Mouse (Mus musculus) embryonic facial prominence, embryonic 13.5 days (tissue): ENCODE data around the gene Mindy4. TPM values are rescaled to one million over a fixed set of nuclear protein-coding genes. Genes with fewer than 3 reads are reported as not detected.

Experiments used
- ATAC-seq: fragments of 200-750 bp; cut with Nextera tagmentation; 2 replicates; pipeline ENCODE4 v1.8.0; 2017; ENCODE audit warnings: low read depth; ENCODE audit not compliant: insufficient number of reproducible peaks, insufficient read depth, low FRiP score, low TSS enrichment
- H3K27ac ChIP-seq: fragments of 300-500 bp; sonication (generic); 2 replicates; pipeline ENCODE4 v1.5.1; 2015; ENCODE audit warnings: moderate library complexity, mild to moderate bottlenecking, inconsistent platforms
- H3K27me3 ChIP-seq: fragments of 300-500 bp; sonication (generic); 2 replicates; pipeline ENCODE4 v1.6.1; 2015; ENCODE audit warnings: mild to moderate bottlenecking, inconsistent platforms
- H3K36me3 ChIP-seq: fragments of 300-500 bp; sonication (generic); 2 replicates; pipeline ENCODE4 v1.6.1; 2015; ENCODE audit warnings: mild to moderate bottlenecking, inconsistent platforms
- H3K4me1 ChIP-seq: fragments of 300-500 bp; sonication (generic); 2 replicates; pipeline ENCODE4 v1.6.1; 2015; ENCODE audit warnings: inconsistent platforms
- H3K4me2 ChIP-seq: fragments of 300-500 bp; sonication (generic); 2 replicates; pipeline ENCODE4 v1.6.1; 2015; ENCODE audit warnings: moderate library complexity, mild to moderate bottlenecking, inconsistent platforms
- H3K4me3 ChIP-seq: fragments of 300-500 bp; sonication (generic); 2 replicates; pipeline ENCODE4 v1.5.1; 2015; ENCODE audit warnings: mild to moderate bottlenecking, inconsistent platforms
- H3K9ac ChIP-seq: fragments of 300-500 bp; sonication (generic); 2 replicates; pipeline ENCODE4 v1.6.1; 2015; ENCODE audit warnings: mild to moderate bottlenecking, inconsistent platforms
- H3K9me3 ChIP-seq: fragments of 300-500 bp; sonication (generic); 2 replicates; pipeline ENCODE4 v1.6.1; 2016; ENCODE audit warnings: inconsistent platforms
- WGBS: fragments of 180-500 bp; shearing (Covaris S2); methylation state at CpG from one replicate; pipeline ENCODE4 v1.1.7; 2015; ENCODE audit warnings: mixed read lengths; 5-methylcytosine and 5-hydroxymethylcytosine counted together
- polyA plus RNA-seq: library from polyadenylated mRNA; unstranded; fragments of >200 nt; fragmentation: Nextera tagmentation; extraction: Ambion mirVana; gene quantifications from 2 replicates; pipeline ENCODE4 v1.2.1, GENCODE M21; 2015

Gene Mindy4
- polyA plus RNA-seq, 1 experiment from 2014 or later, result 19.2 TPM

DNA sequence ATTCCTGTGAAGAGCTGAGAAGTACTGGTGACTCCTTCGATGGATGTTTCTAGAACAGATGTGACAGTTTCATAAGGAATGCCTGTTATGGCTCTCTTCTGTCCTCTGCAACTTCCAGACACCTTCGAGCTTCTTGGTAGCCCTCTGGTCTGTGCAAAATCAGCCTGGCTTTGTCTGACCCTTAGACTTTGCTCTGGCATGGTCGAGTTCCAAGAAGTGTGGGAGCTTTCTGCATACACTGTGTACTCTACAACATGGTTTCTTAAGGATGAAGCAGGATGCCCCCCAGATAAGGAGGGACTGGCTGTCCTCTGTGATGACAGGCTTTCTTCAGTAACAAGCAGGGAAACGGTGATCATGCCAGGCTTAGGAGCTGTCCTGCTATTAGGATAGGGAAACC is 125.0 kb downstream of the Mindy4 start:
- ATAC-seq, result no peak
- Histone ChIP-seq H3K9ac (no peak overlapping the region), H3K4me3 (no peak overlapping the region), H3K36me3 (no peaks in the 10 kb centered on the region), H3K9me3 (no peaks in the 10 kb centered on the region), H3K27ac (no peak overlapping the region), H3K27me3 (no peaks in the 10 kb centered on the region; the same call in 1 of the 2 replicates), H3K4me1 (peaks cover 28% of the 10 kb centered on the region), H3K4me2 (no peak overlapping the region)
- WGBS, result 72% methylated on average over 4 of the region's 4 CpGs

DNA sequence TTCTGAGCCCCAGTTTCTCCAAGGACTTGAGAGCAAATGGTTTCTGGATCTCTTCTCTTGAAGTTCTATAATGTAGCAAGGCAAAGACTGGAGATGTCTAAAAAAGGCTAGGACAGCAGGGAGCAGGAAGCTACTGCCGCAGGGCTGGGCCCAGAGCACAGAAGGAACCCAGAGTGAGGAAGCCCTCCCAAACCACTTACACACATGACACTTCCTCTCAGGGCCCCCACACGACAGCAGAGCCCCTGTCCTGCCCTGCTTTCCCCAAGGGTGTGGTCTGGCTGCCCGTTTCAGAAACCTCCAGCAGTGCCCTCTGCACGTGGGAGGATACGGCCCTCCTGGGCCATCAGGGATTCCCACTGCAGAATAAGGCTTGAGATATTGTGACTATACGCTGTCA is 128.1 kb downstream of the Mindy4 start:
- no peak overlapping the region for H3K4me3 ChIP-seq
- H3K27ac ChIP-seq, result peak overlapping the region; percentile 22; the same call in 1 of the 2 replicates
- no peaks in the 10 kb centered on the region for H3K9me3 ChIP-seq
- ATAC-seq, result no peak
- H3K4me2 ChIP-seq, result no peak overlapping the region
- no peak overlapping the region; the same call in 1 of the 2 replicates for H3K9ac ChIP-seq
- WGBS, result 43% methylated on average over 6 of the region's 6 CpGs
- peaks cover 48% of the 10 kb centered on the region for H3K4me1 ChIP-seq
- no peaks in the 10 kb centered on the region for H3K36me3 ChIP-seq
- no peaks in the 10 kb centered on the region; the same call in 1 of the 2 replicates for H3K27me3 ChIP-seq

GRCm38 (mm10) chr6:55332100-55332772 is 129.1 kb downstream of the Mindy4 start:
- H3K9me3 ChIP-seq, result no peaks in the 10 kb centered on the region

GRCm38 (mm10) chr6:55332773-55333109 is 129.6 kb downstream of the Mindy4 start:
- peaks cover 59% of the 10 kb centered on the region for H3K4me1 ChIP-seq
- no peak for ATAC-seq
- WGBS, result 50% methylated on average over 6 of the region's 6 CpGs

More at GRCm38 (mm10) chr6:55332100-55332772, 129.1 kb downstream of the Mindy4 start:
- no peaks in the 10 kb centered on the region for H3K36me3 ChIP-seq
- no peak; the same call in 1 of the 2 replicates for ATAC-seq
- peak overlapping the region; percentile 14 for H3K4me2 ChIP-seq
- no peak overlapping the region for H3K4me3 ChIP-seq
- no peaks in the 10 kb centered on the region; the same call in 1 of the 2 replicates for H3K27me3 ChIP-seq
- peak overlapping the region; percentile 80 for H3K27ac ChIP-seq
- H3K9ac ChIP-seq, result peak overlapping the region; percentile 46; the same call in 1 of the 2 replicates
- 38% methylated on average over 5 of the region's 5 CpGs for WGBS
- peaks cover 54% of the 10 kb centered on the region for H3K4me1 ChIP-seq

DNA sequence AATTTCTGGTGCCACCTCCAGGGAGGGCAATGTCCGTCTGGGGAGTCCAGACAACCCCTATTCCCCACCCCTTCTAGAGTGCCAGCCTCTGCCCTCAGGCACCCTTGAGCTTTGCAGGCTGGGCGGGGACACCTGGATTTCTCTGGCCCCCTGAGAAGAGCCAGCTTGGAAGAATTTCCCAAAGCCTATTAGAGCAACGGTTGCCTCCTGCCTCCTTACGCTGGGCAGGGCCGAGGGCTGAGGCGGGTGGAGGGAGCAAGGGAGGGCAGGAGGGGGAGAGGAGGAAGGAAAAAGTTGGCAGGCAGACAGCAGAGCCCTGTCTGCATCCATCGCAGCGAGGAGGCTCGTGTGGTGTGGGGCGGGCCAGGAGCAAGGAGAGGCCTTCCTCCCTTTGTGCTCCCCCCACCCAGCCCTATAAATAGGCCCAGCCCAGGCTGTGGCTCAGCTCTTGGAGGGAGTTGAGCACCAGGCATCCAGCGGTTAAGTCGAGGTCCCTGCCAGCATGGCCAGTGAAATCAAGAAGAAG is 132.9 kb downstream of the Mindy4 start, which contains the start of gene Aqp1:
Aqp1 (plus strand) TSS at position 444 of the 526 bp plus-strand sequence.
- Histone ChIP-seq H3K4me3 (peak within 1 kb of the TSS; percentile 21), H3K27ac (peak within 1 kb of the TSS; percentile 81)

More at GRCm38 (mm10) chr6:55332773-55333109, 129.6 kb downstream of the Mindy4 start:
- Histone ChIP-seq H3K27ac (peak overlapping the region; percentile 80), H3K27me3 (no peaks in the 10 kb centered on the region; the same call in 1 of the 2 replicates), H3K4me2 (0 out of 2 replicates have a peak overlapping the region, but pooled peaks have one; percentile 14), H3K4me3 (no peak overlapping the region), H3K9me3 (no peaks in the 10 kb centered on the region), H3K9ac (peak overlapping the region; percentile 46; the same call in 1 of the 2 replicates), H3K36me3 (no peaks in the 10 kb centered on the region)

DNA sequence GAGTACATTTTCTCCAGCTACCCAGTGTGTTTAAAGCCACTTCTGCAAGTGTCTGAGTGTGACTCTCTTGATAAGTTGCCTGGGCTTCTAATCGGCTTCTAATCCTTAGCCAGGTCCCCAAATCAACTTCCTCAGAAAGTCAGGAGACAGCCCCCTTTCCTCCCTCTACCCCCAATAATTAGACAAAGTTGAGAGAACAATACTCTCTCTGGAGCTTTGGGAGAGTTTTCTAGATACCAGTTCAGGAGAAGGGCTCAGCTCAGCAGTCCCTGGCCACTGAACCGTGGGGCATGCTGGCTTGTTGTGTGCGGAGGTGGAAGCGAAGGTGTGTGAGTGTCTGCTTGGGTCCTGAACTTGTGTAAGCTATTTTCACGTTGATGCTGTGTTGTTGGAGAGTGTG is 134.1 kb downstream of the Mindy4 start:
- ATAC-seq, result no peak
- 81% methylated on average over 5 of the region's 5 CpGs for WGBS
- peak overlapping the region; percentile 44 for H3K9ac ChIP-seq
- H3K36me3 ChIP-seq, result no peaks in the 10 kb centered on the region
- no peaks in the 10 kb centered on the region for H3K27me3 ChIP-seq
- H3K27ac ChIP-seq, result no peak overlapping the region
- peak overlapping the region; percentile 46 for H3K4me2 ChIP-seq
- H3K4me1 ChIP-seq, result peaks cover 81% of the 10 kb centered on the region
- H3K9me3 ChIP-seq, result no peaks in the 10 kb centered on the region
- H3K4me3 ChIP-seq, result peak overlapping the region; percentile 21

More for the DNA sequence above, 132.9 kb downstream of the Mindy4 start, which contains the start of gene Aqp1:
- Histone ChIP-seq H3K4me1 (peaks cover 84% of the 10 kb centered on the region), H3K9ac (peak within 1 kb of the TSS; percentile 44), H3K36me3 (no peaks in the 10 kb centered on the region), H3K9me3 (no peaks in the 10 kb centered on the region), H3K4me2 (peak within 1 kb of the TSS; percentile 46), H3K27me3 (no peaks in the 10 kb centered on the region)
- WGBS, result 6% methylated on average over 12 of the region's 12 CpGs
- peak; percentile 88 for ATAC-seq

DNA sequence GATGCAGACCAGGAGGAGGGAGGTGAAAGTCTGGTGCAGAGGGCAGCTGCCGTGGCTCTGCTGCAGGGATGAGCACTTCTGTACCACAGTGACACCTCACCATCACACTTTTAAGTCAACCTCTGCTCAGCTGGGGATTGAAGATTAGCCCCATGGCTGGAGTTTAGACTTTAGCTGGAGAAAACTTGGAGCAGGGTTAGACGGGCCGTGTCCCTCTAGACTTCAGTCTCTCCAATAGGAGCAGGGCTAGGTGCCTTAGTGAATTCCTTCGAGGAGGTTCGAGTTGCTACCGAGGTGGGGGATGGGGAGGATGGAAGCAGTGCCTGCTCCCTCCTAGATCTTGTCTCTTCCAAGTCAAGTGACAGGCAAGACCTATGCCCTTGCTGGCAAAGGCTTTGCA is 134.9 kb downstream of the Mindy4 start:
- H3K9me3 ChIP-seq, result no peaks in the 10 kb centered on the region
- peak overlapping the region; percentile 46 for H3K4me2 ChIP-seq
- ATAC-seq, result no peak
- H3K4me3 ChIP-seq, result peak overlapping the region; percentile 21
- H3K27me3 ChIP-seq, result no peaks in the 10 kb centered on the region
- H3K4me1 ChIP-seq, result peaks cover 81% of the 10 kb centered on the region
- H3K9ac ChIP-seq, result peak overlapping the region; percentile 44; the same call in 1 of the 2 replicates
- no peaks in the 10 kb centered on the region for H3K36me3 ChIP-seq
- no peak overlapping the region for H3K27ac ChIP-seq
- 47% methylated on average over 6 of the region's 6 CpGs for WGBS

DNA sequence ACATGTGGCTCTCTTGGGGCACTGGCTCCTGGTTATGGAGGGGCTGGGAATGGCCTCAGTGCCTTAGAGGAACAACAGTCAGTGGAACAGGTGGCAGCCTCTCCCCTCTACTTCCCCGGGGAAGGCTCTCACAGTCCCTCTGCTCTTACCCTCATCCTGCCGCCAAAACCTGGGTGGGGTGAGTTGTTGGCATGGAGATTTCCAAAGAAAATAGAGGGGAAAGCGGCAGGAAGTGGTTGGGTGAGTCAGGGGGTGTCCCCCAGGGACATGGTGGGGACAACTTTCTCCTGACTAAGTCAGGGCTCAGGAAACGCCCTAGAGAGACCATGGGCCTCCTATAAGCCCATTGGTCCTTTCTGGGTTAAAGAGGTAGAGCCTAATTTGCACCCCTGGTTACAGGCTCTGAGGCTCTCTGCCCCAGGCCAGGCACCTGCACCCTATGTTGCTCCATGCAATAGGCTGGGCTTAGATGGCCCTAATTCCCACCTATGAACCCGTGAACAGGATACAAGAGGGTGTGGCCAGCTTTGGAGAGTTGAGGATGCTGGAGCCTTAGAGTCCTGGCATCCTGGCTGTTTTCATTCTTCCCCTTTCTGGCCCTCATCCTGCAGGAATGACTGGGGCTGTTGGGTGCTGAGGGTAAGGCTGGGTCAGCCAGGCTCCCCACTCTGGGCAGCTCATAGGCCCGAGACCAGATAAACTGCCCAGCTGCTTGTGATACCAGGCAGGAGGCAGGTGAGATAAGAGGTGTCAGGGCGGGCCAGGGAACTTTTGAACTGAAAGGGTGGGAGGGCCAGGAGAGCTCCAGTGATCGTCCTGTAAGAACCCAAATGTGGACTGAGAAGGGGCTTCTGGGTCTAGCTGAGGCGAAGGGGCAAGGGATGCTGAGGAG is 136.0 kb downstream of the Mindy4 start:
- peaks cover 75% of the 10 kb centered on the region for H3K4me1 ChIP-seq
- 75% methylated on average over 9 of the region's 9 CpGs for WGBS
- no peak overlapping the region for H3K27ac ChIP-seq
- no peak for ATAC-seq
- peak overlapping the region; percentile 46 for H3K4me2 ChIP-seq
- H3K9me3 ChIP-seq, result no peaks in the 10 kb centered on the region
- no peaks in the 10 kb centered on the region for H3K27me3 ChIP-seq
- no peaks in the 10 kb centered on the region for H3K36me3 ChIP-seq
- 0 out of 2 replicates have a peak overlapping the region, but pooled peaks have one; percentile 12 for H3K4me3 ChIP-seq
- H3K9ac ChIP-seq, result no peak overlapping the region

DNA sequence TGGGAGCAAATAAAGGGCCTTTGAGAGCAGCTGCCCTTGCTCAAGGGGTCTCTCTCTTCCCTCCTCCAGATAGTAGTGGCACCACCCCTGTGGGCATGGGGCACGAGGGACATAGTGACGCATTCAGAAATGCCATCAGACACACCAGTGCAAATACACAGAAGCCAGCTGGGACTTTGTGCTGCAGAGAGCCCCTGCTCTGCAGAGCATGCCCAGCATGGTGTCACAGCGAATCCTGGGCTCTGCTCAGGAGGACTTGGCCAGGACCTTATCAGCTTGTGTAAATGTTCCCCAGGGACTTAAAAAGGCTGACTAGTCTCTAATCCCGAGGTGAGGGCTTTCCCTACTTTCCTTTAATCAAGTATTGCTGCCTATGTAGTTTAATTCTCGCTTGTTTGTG is 138.5 kb downstream of the Mindy4 start:
- ATAC-seq, result no peak
- Histone ChIP-seq H3K9me3 (no peaks in the 10 kb centered on the region), H3K36me3 (peaks cover 1% of the 10 kb centered on the region; the same call in 1 of the 2 replicates), H3K27ac (no peak overlapping the region), H3K9ac (no peak overlapping the region), H3K4me3 (no peak overlapping the region), H3K4me2 (no peak overlapping the region), H3K4me1 (peaks cover 57% of the 10 kb centered on the region), H3K27me3 (no peaks in the 10 kb centered on the region)
- WGBS, result 32% methylated on average over 5 of the region's 5 CpGs

DNA sequence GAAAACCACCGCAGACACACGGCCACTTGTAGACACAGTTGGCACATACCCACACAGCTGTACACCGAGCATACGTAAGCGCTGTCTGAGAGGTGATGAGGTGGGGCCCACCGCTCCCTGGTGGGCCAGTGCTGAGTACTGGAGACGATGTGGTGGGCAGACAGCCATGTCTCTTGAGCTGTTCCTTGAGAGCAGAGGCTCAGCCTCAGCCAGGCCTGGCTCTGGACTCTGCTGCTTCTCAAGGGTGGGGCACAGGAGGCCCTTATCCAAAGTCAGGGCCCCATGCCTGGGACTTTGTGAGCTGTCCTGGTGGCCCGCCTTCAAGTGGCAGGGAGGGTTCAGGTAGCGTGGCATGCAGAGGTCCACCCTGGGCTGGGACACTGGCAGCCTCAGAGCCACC is 139.1 kb downstream of the Mindy4 start:
- no peak overlapping the region for H3K9ac ChIP-seq
- WGBS, result 63% methylated on average over 9 of the region's 9 CpGs
- peaks cover 54% of the 10 kb centered on the region for H3K4me1 ChIP-seq
- H3K4me2 ChIP-seq, result no peak overlapping the region
- no peak for ATAC-seq
- H3K36me3 ChIP-seq, result peaks cover 7% of the 10 kb centered on the region
- no peaks in the 10 kb centered on the region for H3K27me3 ChIP-seq
- H3K4me3 ChIP-seq, result no peak overlapping the region
- H3K27ac ChIP-seq, result no peak overlapping the region
- no peaks in the 10 kb centered on the region for H3K9me3 ChIP-seq

DNA sequence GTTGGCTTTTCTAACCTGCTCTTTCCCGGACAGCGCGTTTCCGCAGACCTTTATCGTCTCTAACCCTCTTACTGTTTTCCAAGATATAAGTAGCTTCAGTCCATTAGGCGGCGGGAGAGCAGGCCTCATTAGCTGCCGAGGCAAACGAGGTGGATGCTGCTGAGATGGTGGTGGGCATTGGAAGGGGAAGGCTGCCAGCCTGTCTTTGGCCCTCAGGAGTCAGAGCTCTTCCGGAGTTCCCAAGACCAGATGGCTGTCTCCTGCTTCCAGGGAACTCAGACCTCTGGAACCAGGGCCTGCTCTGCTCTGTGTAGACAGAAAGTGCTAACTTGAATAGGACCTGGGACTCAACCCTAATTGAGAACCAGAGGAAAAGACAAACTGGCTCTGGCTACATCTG is 140.3 kb downstream of the Mindy4 start:
- Histone ChIP-seq H3K27me3 (no peaks in the 10 kb centered on the region), H3K9me3 (no peaks in the 10 kb centered on the region), H3K4me1 (peaks cover 43% of the 10 kb centered on the region), H3K4me2 (no peak overlapping the region), H3K9ac (no peak overlapping the region), H3K4me3 (no peak overlapping the region), H3K36me3 (peaks cover 11% of the 10 kb centered on the region), H3K27ac (no peak overlapping the region)
- no peak for ATAC-seq
- WGBS, result 86% methylated on average over 10 of the region's 10 CpGs
